Mouse (Mus musculus): ENCODE measurements at regions not wholly inside any gene's neighbourhood (a gene's known extent, or its start where the extent isn't known, plus 50 kb on each side); places are given as distances from the start of the nearest gene placed in this dataset.

DNA sequence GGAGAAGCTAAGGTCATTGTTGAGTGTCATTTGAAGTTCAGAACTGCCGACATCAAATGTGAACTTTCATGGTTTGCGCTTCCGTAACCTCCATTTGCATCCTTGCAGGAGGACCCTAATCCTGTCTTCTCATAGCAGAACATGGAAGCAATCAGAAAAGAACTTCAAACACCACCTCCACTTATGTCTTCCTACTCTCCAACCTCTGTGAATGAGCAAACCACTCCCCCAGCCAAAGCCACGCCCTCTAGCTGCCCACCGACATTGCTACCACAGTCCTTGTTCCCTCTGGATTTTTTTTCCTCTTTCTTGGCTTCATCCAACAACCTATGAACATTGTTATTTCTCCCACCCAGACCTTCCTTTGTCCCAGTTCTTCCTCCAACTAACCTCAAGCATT, 149.9 kb downstream of the Kdr start:
- TF ChIP-seq POLR2A (IDR thresholded peaks at IDR 0.05; ENCODE audit: low read depth, low read length) (no peak), CTCF (IDR thresholded peaks at IDR 0.05; ENCODE audit: extremely low read depth, insufficient read length, insufficient replicate concordance, low read depth, low read length) (no peak)

Data from small intestine, adult 2 months (tissue).